Comparison of ENCODE assay signal across 8 mouse cellular contexts in the genomic region with DNA sequence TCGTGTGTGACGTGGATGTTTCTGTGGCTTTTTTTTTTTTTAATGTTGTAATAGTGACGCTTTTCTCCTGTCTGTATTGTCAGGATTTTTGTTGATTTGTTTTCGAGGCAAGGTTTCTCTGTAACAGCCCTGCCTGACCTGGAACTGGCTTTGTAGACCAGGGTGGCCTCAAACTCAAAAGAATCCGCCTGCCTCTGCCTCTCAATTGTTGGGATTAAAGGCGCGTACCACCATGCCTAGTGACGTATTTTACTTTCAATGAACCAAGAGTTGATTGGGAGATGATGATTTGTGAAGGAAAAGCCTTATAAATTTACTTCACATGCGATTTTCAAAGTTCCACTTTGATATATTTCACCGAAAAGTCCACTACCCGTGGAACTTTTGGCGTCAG. TPM values are rescaled to one million over a fixed set of nuclear protein-coding genes. Genes with fewer than 3 reads are reported as not detected.
DNase-seq lines count a peak whose midpoint lies in the region; ATAC-seq and TF ChIP-seq lines count a peak whose summit lies in the region.

A gene (minus strand): TSS at position 216 of the 394 bp plus-strand sequence.

- ATAC-seq in lung, embryonic 14.5 days (ENCODE audit: insufficient read depth), result no peak
- no peak for ATAC-seq in forebrain, embryonic 15.5 days (replicated peaks)
- ATAC-seq in intestine, postnatal 0 days, result no peak
- ATAC-seq in midbrain, embryonic 11.5 days (ENCODE audit: low FRiP score), result no peak

- no peak for TF ChIP-seq CTCF in lung, embryonic 14.5 days (IDR thresholded peaks at IDR 0.05; ENCODE audit: low read depth)
- TF ChIP-seq CTCF in bone marrow, adult 2 months (IDR thresholded peaks at IDR 0.05; ENCODE audit: control insufficient read depth, insufficient read depth, low read length), result no peak
- TF ChIP-seq CTCF in intestine, postnatal 0 days (IDR thresholded peaks at IDR 0.05; ENCODE audit: low read depth), result no peak

- 0 out of 2 replicates have a peak, but pooled peaks cover 6% of the 10 kb centered on the region for H3K36me3 ChIP-seq in lung, embryonic 14.5 days (ENCODE audit: insufficient read depth)
- H3K36me3 ChIP-seq in forebrain, embryonic 15.5 days, result 0 out of 2 replicates have a peak, but pooled peaks cover 5% of the 10 kb centered on the region
- no peaks in the 10 kb centered on the region for H3K36me3 ChIP-seq in intestine, postnatal 0 days (ENCODE audit: control insufficient read depth, insufficient read depth)
- H3K36me3 ChIP-seq in midbrain, embryonic 11.5 days (ENCODE audit: control insufficient read depth, insufficient read depth, low read length), result 0 out of 2 replicates have a peak, but pooled peaks cover 3% of the 10 kb centered on the region

- H3K9ac ChIP-seq in lung, embryonic 14.5 days, result peak within 1 kb of the TSS; percentile 99
- peak within 1 kb of the TSS; percentile 86 for H3K9ac ChIP-seq in forebrain, embryonic 15.5 days (replicated peaks)
- H3K9ac ChIP-seq in intestine, postnatal 0 days (ENCODE audit: low read depth, low read length), result peak within 1 kb of the TSS; percentile 100
- peak within 1 kb of the TSS; percentile 99 for H3K9ac ChIP-seq in midbrain, embryonic 11.5 days (ENCODE audit: low read length)

- H3K9me3 ChIP-seq in lung, embryonic 14.5 days (ENCODE audit: low read depth, low read length), result no peaks in the 10 kb centered on the region
- H3K9me3 ChIP-seq in forebrain, embryonic 15.5 days, result no peaks in the 10 kb centered on the region
- no peaks in the 10 kb centered on the region for H3K9me3 ChIP-seq in intestine, postnatal 0 days (ENCODE audit: control insufficient read depth)
- H3K9me3 ChIP-seq in midbrain, embryonic 11.5 days (ENCODE audit: control insufficient read depth, low read length), result no peaks in the 10 kb centered on the region; the same call in 1 of the 2 replicates

- no peak for TF ChIP-seq POLR2A in bone marrow, adult 2 months (IDR thresholded peaks at IDR 0.05; ENCODE audit: borderline replicate concordance, control insufficient read depth, low read depth, low read length)

- peak within 1 kb of the TSS; percentile 100 for H3K27ac ChIP-seq in lung, embryonic 14.5 days (ENCODE audit: low read depth)
- H3K27ac ChIP-seq in bone marrow, adult 2 months (ENCODE audit: control insufficient read depth, insufficient read depth, low read depth, low read length, poor library complexity), result peak within 1 kb of the TSS; percentile 96
- H3K27ac ChIP-seq in forebrain, embryonic 15.5 days (replicated peaks), result peak within 1 kb of the TSS; percentile 100
- H3K27ac ChIP-seq in intestine, postnatal 0 days (ENCODE audit: low read depth, low read length), result peak within 1 kb of the TSS; percentile 99
- peak within 1 kb of the TSS; percentile 100 for H3K27ac ChIP-seq in midbrain, embryonic 11.5 days (ENCODE audit: low read depth, low read length)

- peak within 1 kb of the TSS; percentile 94 for H3K4me3 ChIP-seq in lung, embryonic 14.5 days (ENCODE audit: low read depth, low read length)
- peak within 1 kb of the TSS; percentile 82 for H3K4me3 ChIP-seq in bone marrow, adult 2 months (replicated peaks; ENCODE audit: control insufficient read depth, low read depth, low read length)
- peak within 1 kb of the TSS; percentile 75 for H3K4me3 ChIP-seq in forebrain, embryonic 15.5 days
- H3K4me3 ChIP-seq in intestine, postnatal 0 days (ENCODE audit: low read depth, low read length), result peak within 1 kb of the TSS; percentile 93
- peak within 1 kb of the TSS; percentile 96 for H3K4me3 ChIP-seq in midbrain, embryonic 11.5 days (ENCODE audit: low read depth, low read length)

- H3K4me2 ChIP-seq in lung, embryonic 14.5 days, result peak within 1 kb of the TSS; percentile 75
- H3K4me2 ChIP-seq in forebrain, embryonic 15.5 days (replicated peaks), result peak within 1 kb of the TSS; percentile 68
- H3K4me2 ChIP-seq in intestine, postnatal 0 days (replicated peaks; ENCODE audit: low read depth), result peak within 1 kb of the TSS; percentile 76
- peak within 1 kb of the TSS; percentile 65 for H3K4me2 ChIP-seq in midbrain, embryonic 11.5 days

- no peaks in the 10 kb centered on the region for H3K27me3 ChIP-seq in lung, embryonic 14.5 days (ENCODE audit: insufficient read depth, low read length)
- no peaks in the 10 kb centered on the region for H3K27me3 ChIP-seq in forebrain, embryonic 15.5 days
- H3K27me3 ChIP-seq in intestine, postnatal 0 days (replicated peaks; ENCODE audit: control insufficient read depth, insufficient read depth, low read length), result no peaks in the 10 kb centered on the region
- no peaks in the 10 kb centered on the region for H3K27me3 ChIP-seq in midbrain, embryonic 11.5 days (ENCODE audit: control insufficient read depth, insufficient read depth, low read length)

- 18% methylated on average over 12 of the region's 12 CpGs for WGBS in lung, embryonic 14.5 days
- 12% methylated on average over 12 of the region's 12 CpGs for WGBS in bone marrow, adult 2 months
- 23% methylated on average over 12 of the region's 12 CpGs for WGBS in forebrain, embryonic 15.5 days
- 22% methylated on average over 12 of the region's 12 CpGs for WGBS in intestine, postnatal 0 days
- 27% methylated on average over 12 of the region's 12 CpGs for WGBS in midbrain, embryonic 11.5 days

- peak; percentile 56 for DNase-seq in lung, embryonic 14.5 days
- DNase-seq in lung, postnatal 4 days, result no peak
- DNase-seq in midbrain, embryonic 11.5 days (ENCODE audit: low spot score, missing footprints), result no peak
- no peak for DNase-seq in cerebellum, adult 9-11 months
- no peak for DNase-seq in kidney, adult 11 months

- peaks cover 4% of the 10 kb centered on the region; the same call in 1 of the 2 replicates for H3K4me1 ChIP-seq in lung, embryonic 14.5 days (ENCODE audit: insufficient read depth)
- no peaks in the 10 kb centered on the region; the same call in 1 of the 2 replicates for H3K4me1 ChIP-seq in bone marrow, adult 2 months (ENCODE audit: control insufficient read depth, insufficient read depth, low read length)
- peaks cover 45% of the 10 kb centered on the region for H3K4me1 ChIP-seq in forebrain, embryonic 15.5 days
- peaks cover 8% of the 10 kb centered on the region for H3K4me1 ChIP-seq in intestine, postnatal 0 days (replicated peaks; ENCODE audit: control insufficient read depth, insufficient read depth, low read length)
- H3K4me1 ChIP-seq in midbrain, embryonic 11.5 days (ENCODE audit: control insufficient read depth, insufficient read depth, low read length), result peaks cover 13% of the 10 kb centered on the region

RNA-seq across cellular contexts. Expression of the gene that starts here (rescaled TPM):
- 66.3 and 68.3 TPM in 2 replicates for polyA plus RNA-seq in lung, embryonic 14.5 days (2014; fragmentation: Nextera tagmentation; extraction: Ambion mirVana)
- polyA plus RNA-seq in bone marrow, adult 2 months (2011; ENCODE audit: insufficient read depth, insufficient read length, low replicate concordance, missing spikeins), result 13.9 and 17.8 TPM in 2 replicates
- 57.4 and 58.1 TPM in 2 replicates for polyA plus RNA-seq in forebrain, embryonic 15.5 days (2015; fragmentation: Nextera tagmentation; extraction: Ambion mirVana)
- 13.8 and 14.7 TPM in 2 replicates for polyA plus RNA-seq in intestine, postnatal 0 days (2015; fragmentation: Nextera tagmentation; extraction: Ambion mirVana)
- polyA plus RNA-seq in midbrain, embryonic 11.5 days (2014; fragmentation: Nextera tagmentation; extraction: Ambion mirVana), result 88.4 and 94.5 TPM in 2 replicates
